Mouse (Mus musculus) NIH3T3 (cell line): ENCODE data around the gene Gm12184.
"Not testable (repeated sequence)": the region's sequence is repeated elsewhere in the genome, so short reads cannot be mapped to it uniquely, and the experiment has no call there.

Experiments used
- DNase-seq: peaks from one replicate; pipeline ENCODE4 v3.0.0-alpha.2; 2012; ENCODE audit warnings: low read depth

Gm12184 gene

DNA sequence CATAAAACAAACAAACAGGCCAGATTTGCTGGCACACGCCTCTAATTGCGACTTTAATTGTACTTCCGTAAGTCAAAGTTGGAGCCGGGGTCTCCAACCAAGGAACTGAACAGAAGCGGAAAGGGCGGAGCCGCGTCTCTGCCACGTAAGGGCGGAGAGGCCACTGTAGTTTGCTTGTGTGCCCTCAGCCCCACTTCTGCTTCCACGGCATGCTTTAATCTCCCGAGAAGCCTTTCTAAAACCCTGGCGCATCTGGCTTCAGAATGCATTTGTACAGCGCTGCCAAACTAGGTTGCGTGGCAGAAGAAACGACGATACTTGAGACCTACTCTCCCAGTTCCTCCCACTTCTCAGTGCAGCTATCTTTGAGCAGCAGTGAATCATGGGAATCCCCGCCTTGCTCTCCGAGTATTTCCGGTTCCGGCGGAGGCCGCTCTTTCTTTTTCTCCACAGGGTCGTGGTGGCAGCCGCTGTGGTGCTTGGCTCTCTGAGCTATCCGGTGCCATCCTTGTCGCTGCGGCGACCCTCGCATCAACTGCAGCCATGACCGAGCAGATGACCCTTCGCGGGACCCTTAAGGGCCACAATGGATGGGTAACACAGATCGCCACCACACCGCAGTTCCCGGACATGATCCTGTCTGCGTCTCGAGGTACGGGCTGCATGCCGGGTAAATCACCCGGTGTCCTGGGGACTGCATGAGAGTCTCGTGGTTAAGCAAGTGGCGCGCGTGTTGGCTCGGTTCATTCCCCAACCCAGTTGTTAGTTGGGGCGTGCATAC is 26.3 kb downstream of the Gm12184 start, which contains the start of gene Rack1:
Rack1 (plus strand) TSS at position 412 of the 781 bp plus-strand sequence.
- peak; percentile 92 for DNase-seq

DNA sequence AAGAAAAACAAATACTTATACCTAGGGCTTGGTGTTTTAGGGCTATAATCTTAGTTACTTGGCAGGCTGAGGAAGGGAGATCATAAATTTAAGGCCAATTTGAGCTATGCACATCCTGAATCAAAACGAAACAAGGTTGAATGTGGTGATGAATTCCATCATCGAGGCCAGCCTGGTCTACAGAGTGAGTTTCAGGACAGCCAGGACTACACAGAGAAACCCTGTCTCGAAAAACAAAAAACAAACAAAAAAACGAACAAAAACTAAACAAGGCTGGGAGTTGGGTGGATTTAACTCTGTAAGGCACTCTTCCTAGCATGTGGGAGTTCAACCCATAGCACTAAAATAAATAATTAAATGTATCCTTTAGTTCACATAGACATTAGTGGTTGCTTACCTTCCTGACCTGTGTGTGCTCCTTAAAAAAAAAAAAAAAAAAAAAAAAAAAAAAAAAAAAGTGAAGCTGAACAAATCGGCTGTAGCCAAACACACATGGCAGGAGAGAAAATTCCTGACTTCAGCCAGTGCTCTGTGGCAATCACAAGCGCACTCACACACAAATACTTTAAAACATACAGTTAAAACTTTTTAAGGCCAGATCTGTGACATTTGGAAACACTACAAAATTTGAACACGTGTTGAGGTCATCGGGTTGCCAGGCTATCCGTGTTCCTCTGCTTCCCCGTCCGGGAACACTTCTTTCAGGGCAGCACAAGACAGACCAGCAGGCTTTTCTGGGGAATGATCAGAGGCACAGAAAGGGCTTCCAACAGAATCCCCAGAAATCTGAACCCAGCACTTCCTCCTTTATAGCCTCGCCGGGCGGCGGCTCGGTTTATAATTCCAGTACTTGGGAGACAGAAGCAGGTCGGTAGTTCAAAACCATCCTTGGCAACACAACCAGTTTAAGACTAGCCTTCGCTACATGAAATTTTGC is 27.2 kb downstream of the Gm12184 start:
- peak; percentile 31 for DNase-seq

DNA sequence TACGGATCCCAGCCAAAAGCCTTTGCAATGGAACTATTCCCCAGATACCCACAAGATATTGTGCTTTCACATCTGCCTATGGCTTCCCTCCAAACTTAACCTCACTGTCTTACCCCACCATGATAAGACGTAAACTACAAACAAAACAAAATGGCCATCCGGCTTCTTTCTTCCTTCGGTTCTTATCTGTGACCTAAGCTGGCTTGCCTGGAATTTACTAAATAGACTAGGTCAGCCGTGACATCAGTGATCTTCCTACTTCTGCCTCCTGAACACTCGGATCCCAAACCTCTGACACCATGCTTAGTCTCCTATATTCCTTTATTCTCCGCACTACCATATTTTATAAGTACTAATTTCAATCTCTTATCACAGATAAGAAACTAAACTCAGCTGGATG is 28.1 kb downstream of the Gm12184 start:
- DNase-seq = no peak

DNA sequence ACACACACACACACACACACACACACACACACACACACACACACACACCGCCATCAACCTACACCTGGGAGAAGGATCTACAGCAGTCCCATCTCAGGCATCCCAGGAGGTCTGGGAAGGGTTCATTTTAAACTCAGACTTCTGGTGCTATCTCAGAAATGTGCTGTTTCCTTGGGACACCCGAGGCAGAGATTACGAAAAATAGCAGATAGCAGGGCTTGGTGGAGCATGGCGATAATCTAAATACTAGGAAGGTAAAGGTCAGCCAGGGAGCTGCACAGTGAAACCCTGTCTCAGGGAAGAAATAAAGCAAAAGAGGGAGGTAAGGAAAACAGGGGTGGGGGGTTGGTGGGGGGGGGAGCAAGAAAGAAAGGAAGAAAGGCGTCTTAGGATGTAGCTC is 29.2 kb downstream of the Gm12184 start:
- no peak for DNase-seq

DNA sequence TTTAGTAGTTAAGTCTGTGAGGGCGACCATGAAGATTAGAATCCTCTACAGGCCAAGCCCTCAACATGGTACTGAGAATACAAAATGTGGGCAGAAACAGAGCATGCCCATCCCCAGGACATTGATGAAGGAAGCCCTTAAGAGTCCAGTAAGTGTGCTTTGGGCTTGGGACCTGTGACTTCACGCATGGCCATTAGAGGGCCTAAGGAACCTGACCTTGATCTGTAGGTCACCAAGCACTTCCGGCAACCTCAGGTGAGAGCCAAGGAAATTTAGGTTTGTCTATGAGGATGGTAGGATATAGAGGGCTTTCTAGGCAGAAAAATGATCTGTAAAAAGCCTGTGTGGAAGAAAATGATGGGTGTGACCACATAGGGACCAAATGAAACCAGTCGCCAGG is 30.2 kb downstream of the Gm12184 start:
- DNase-seq = no peak

DNA sequence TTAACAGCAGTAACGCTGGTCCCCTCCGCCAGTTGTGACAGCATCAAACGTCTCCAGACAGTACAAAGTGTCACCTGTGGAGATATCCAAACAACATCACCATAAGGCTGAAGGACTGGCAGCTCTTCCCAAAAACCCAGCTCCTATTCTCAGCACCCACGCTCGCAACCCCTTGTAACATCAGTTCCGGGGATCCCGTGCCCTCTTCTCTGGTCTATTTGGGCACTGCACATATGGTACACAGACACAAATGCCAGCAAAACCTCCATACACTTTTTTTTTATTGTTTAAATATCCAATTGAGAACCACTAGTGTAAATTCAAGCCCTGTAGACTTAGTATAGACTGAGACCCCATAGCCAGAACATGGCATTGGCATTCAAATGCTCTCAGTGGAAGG is 31.2 kb downstream of the Gm12184 start:
- no peak for DNase-seq

DNA sequence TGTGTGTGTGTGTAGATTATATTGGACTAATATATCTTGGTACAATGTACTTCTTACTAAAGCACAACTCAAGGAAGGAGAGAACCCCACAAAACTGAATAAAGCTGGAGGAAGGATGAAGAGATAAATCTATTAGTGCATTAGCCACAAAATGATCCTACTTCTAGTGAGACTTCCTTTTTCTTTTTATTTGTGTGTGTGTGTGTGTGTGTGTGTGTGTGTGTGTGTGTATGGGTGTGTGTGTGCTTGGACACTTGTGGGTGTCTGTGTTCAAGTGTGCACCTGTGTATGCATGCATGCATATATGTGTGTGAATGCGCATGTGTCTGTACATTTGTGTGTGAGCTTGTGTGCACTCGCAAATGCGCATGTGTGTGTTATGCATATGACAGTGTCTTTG is 33.3 kb downstream of the Gm12184 start:
- no peak for DNase-seq

DNA sequence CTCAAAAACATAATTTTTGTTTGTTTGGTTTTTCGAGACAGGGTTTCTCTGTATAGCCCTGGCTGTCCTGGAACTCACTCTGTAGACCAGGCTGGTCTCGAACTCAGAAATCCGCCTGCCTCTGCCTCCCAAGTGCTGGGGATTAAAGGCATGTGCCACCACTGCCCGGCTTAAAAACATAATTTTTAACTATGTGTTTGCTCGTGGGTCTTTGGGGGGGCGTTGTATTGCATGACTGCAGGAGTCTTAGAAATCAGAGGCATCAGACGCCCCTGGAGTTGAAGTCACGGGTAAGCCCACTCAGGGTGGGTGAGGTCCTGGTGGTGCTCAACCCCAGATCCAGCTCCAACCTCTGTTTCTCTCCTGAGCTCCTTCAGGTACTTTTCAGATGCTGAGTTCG is 34.6 kb downstream of the Gm12184 start:
- not testable (repeated sequence) for DNase-seq

DNA sequence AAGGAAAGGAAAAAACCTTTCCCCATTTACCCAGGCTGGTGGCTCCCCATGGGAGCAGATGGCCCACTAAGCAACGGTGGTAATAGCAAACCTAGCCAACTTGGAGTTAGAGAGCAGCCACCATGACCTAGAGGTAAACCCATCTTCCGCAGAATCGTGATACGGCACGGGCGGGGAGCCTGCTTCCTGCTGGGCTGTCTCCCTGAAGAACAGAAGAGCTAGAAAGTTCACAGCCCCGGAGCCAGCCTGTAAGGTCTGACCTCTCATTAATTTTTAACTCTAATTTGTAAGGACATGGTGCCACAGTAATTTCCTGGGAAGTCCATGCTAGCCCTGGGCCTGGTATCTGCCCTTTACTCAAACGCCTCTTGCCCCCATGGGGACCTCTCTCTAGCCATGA is 35.5 kb downstream of the Gm12184 start:
- DNase-seq = no peak

DNA sequence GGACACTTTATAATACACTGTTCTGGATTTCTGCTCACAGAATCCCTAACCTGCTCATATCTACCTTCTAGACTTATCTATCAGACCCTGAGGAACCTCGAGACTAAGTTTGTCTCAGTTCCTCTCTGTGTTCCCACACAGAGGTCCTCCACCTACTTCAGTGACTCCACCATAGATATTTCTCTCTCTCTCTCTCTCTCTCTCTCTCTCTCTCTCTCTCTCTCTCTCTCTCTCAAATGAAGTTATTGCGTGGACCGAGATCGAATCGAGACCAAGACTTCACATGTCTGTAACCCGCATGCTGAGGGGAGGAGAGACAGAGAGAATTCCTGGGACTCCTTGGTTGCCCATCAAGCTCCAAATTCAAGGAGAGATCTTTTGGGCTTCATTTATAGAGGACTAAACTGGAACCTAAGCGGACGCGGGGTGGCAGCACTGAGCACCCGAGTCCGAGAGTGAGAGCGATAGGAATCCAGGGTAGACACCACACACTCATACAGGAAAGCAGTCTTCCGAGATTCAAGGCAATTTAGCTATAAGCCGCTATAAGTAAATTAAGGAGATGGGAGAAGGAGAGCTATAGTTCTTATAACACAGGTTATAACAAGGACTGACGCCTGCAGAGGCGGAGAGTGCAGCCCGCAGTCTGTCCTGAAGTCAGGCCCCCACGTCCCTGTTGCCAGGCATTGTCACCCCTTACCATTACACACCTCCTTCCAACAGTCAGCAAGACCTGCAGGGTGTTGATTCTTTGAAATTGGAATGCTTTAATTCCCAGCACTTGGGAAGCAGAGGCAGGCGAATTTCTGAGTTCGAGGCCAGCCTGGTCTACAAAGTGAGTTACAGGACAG is 36.3 kb downstream of the Gm12184 start:
- peak; percentile 95 for DNase-seq

DNA sequence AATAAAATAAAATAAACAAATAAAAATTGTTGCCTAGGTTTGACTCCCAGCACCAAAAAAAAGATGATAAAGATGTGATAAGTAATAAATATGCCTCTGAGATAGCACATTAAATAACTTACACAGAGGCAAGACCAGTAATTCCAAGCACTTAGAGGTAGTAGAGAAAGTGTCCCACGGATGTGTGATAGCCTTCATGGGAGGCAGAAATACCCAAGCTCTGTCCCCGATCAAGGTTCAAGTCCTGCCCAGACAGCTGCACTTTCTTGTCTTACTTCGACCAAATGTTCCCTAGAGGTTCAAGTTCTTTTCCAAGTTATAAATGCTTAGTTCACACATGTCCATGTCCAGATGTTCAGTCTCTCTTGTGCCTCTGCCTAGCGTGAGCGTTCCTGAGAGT is 37.2 kb downstream of the Gm12184 start:
- DNase-seq = no peak

DNA sequence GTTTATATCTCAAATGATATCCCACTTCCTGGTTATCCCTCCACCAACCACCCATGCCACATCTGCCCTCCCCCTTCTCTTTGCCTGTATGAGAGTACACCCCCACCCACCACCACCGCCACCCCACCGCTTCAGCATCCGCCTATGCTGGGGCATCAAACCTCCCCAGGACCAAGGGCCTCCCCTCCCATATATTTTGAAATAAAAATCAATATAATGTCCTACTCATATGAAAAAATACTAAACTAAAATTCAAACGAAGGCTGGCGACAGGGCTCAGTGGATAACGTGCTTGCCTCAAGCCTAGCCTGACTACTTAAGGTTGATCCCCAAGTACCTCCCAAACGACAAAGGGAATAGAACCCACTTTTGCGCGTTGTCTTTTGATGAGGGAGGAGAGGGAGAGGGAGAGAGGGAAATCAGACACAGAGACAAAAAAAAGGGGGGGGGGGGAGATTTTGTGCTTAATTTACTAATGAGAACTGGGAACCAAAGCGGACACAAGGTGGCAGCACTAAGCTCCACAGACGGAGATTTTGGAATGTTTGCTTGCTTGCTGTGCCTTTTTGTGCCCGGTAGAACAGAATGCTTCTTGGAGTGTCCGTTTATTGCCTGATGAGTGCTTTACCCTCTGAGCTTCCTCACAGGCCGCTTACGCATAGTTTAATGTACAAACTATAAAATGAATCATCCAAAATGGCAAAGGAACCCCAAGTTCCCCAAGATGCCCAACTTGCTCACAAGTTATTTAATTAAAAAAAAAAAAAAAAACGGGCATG is 38.0 kb downstream of the Gm12184 start:
- peak; percentile 93 for DNase-seq

DNA sequence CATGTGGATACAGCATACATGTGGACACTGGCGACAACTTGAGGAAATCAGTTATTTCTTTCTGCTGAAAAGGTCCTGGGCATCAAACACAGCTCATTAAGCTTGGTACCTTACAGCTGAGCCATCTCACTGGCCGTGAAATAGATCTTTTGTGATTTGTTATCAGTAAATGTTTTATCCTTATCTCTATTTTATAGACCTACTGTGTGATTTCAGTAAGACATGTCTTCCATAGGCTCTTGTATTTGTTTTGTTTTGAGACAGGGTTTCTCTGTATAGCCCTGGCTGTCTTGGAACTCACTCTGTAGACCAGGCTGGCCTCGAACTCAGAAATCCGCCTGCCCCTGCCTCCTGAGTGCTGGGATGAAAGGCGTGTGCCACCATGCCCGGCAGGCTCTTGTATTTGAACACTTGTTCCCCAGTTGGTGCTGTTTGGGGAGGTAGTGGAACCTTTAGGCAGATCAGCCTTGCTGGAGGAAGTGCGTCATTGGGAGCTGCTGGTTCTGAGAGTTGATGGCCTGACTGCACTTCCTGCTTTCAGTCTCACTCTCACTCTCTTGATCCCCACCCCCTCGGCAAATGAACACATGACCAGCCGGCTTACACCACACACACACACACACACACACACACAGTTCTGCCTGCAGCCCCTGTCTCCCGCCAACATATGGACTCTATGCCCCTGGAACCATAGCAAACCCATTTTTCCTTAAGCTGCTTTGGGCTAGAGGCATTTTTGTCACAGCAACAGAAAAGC is 38.8 kb downstream of the Gm12184 start:
- DNase-seq = peak; percentile 39

DNA sequence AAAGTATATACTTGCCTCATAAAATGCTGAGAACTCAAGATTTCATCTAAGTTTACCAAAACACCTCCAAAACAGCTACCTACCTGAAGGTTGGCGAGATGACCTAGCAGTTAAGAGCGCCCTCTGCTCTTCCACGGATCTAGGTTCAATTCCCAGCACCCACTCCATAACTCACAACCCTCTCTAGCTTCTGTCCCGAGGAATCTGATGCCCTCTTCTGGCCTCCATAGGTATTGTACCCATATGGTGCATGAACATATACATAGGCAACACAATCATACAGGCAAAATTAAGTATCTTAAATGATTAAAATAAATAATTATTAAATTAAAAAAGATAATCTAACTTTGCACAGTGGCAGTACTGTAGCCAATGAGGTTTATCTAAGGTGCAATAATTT is 44.2 kb downstream of the Gm12184 start:
- no peak for DNase-seq

DNA sequence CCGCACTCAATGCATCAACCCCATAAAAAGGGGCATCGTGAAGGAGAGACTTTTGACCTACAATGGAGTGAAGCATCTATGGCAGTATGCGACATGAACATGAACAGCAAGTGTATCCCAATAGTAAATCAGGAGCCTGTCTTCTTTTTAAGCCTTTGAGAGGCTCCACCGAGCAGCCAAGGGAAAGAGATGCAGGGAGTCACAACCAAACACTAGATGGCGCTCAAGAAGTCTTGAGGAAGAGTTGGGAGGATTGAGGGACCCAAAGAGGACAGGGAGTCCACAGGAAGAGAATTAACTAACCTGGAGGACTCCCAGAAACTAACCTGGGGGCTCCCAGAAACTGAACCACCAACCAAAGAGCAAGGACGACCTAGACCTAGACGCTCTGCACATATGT is 47.0 kb downstream of the Gm12184 start:
- DNase-seq = peak; percentile 63

DNA sequence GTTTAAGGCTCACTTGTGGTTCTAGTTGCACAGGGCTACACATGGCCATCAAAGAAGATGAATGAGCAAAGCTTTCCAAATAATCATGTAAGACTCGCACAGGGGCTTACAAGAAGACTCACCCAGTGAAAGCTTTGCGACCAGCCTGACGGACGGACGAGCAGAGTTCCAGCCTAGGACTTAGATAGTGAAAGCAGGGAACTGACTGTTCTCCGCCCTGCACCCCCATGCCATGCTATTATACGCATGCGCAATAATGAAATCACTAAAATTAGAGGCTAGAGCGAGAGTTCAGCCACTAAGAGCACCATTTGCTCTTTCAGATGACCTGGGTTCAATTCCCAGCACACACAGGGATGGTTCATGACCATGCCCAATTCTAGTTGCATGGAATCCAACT is 49.2 kb downstream of the Gm12184 start:
- no peak for DNase-seq

DNA sequence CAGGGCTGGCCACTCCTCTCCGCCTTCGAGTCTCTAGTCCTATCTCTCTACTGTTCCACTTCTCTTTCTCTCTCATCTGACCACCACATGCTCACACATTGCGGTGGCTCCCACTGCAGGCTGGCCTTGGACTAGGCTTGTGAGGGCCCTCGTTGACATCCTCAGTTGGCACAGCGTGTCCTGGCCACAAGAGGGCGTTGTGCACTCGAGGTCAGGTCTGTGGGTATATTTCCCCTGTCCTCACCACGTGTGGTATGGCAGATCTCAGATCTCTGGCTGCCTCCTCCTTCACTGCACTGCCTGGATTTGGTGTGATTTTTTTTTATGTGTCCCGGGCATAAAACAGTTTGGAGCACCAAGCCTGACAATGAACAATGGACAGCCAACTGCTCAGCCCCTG is 49.8 kb downstream of the Gm12184 start:
- peak; percentile 11 for DNase-seq

DNA sequence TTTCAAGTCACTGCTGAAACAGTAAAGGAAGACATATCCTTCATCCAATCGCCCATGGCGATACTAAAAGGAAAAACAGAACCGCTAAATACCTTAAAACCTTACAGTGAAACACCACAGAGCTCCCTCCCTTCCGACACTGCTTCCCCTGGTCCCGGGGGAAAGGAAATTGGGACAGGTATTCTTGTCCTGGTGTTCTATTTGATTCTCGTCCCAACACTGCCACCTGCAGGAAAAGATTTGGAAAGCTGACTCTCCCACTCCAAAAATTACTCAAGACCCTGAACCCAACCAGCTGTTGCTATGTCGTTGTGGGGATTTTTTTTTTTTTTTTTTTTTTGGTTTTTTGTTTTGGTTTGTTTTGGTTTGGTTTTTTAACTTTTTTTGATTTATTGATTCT is 51.0 kb downstream of the Gm12184 start:
- DNase-seq = peak; percentile 78
